Mouse (Mus musculus) thymus, adult 2 months (tissue): ENCODE data around the gene Mecom. TPM values are rescaled to one million over a fixed set of nuclear protein-coding genes. Genes with fewer than 3 reads are reported as not detected.

Experiments used
- DNase-seq: peaks from one replicate; pipeline ENCODE4 v3.0.0; 2021
- H3K27ac ChIP-seq: fragments of 200-500 bp; 2 replicates; pipeline ENCODE4 v1.5.1; 2012; ENCODE audit warnings: low read length, control low read depth; ENCODE audit not compliant: control insufficient read depth, insufficient read depth
- H3K27me3 ChIP-seq: fragments of 200-500 bp; 2 replicates; pipeline ENCODE4 v1.6.1; 2012; ENCODE audit warnings: mild to moderate bottlenecking, low read length, moderate library complexity, mixed read lengths; ENCODE audit not compliant: control insufficient read depth, insufficient read depth
- H3K36me3 ChIP-seq: fragments of 200-500 bp; 2 replicates; pipeline ENCODE4 v1.6.1; 2012; ENCODE audit warnings: mild to moderate bottlenecking, low read length, moderate library complexity; ENCODE audit not compliant: control insufficient read depth, insufficient read depth
- H3K4me1 ChIP-seq: fragments of 200-500 bp; replicated peaks from 2 replicates; pipeline ENCODE4 v1.6.1; 2012; ENCODE audit warnings: low read length; ENCODE audit not compliant: control insufficient read depth, insufficient read depth
- H3K4me3 ChIP-seq: fragments of 200-500 bp; 2 replicates; pipeline ENCODE4 v1.5.1; 2012; ENCODE audit warnings: mild to moderate bottlenecking, low read length, control low read depth, moderate library complexity; ENCODE audit not compliant: control insufficient read depth, insufficient read depth
- CTCF ChIP-seq: fragments of 200-500 bp; IDR thresholded peaks from 2 replicates; pipeline ENCODE4 v1.5.1; 2012; ENCODE audit warnings: mild to moderate bottlenecking, control low read depth, low read length, moderate library complexity, borderline replicate concordance; ENCODE audit not compliant: control insufficient read depth, poor library complexity, insufficient read depth; ENCODE audit errors: extremely low read depth
- POLR2A ChIP-seq: fragments of 200-500 bp; IDR thresholded peaks from 2 replicates; pipeline ENCODE4 v1.6.1; 2012; ENCODE audit warnings: mild to moderate bottlenecking, low read length, control low read depth, moderate library complexity; ENCODE audit not compliant: control insufficient read depth, poor library complexity, insufficient read depth; ENCODE audit errors: extremely low read depth
- WGBS: fragments of 180-500 bp; shearing (Covaris S2); methylation state at CpG from one replicate; pipeline ENCODE4 v1.1.7; 2018; 5-methylcytosine and 5-hydroxymethylcytosine counted together
- polyA plus RNA-seq: library from polyadenylated mRNA; depleted of rRNA; stranded (reverse); fragments of >200 nt; gene quantifications from 2 replicates; pipeline ENCODE4 v1.2.3, GENCODE M21; 2012

Mecom gene
- polyA plus RNA-seq, 1 experiment, result 0.92 TPM

GRCm38 (mm10) chr3:30181807-30182481 lies 365.9 kb downstream of the Mecom start:
- no peaks in the 10 kb centered on the region for H3K4me1 ChIP-seq
- DNase-seq, result no peak
- TF ChIP-seq CTCF (no peak), POLR2A (no peak)
- no peak overlapping the region for H3K27ac ChIP-seq
- no peaks in the 10 kb centered on the region for H3K27me3 ChIP-seq
- no peaks in the 10 kb centered on the region for H3K36me3 ChIP-seq
- H3K4me3 ChIP-seq, result no peak overlapping the region
- WGBS, result 94% methylated on average over 8 of the region's 8 CpGs

- no peak for TF ChIP-seq CTCF
- no peak for TF ChIP-seq POLR2A
- H3K27me3 ChIP-seq, result no peaks in the 10 kb centered on the region
- no peak for DNase-seq
- no peaks in the 10 kb centered on the region for H3K4me1 ChIP-seq
- H3K27ac ChIP-seq, result no peak overlapping the region
- 90% methylated on average over 5 of the region's 5 CpGs for WGBS
- no peak overlapping the region for H3K4me3 ChIP-seq
- H3K36me3 ChIP-seq, result no peaks in the 10 kb centered on the region
Measured at GRCm38 (mm10) chr3:30176615-30177014, 371.2 kb downstream of the Mecom start.

GRCm38 (mm10) chr3:30173812-30174211 lies 374.0 kb downstream of the Mecom start:
- no peak for DNase-seq
- WGBS, result 91% methylated on average over 3 of the region's 3 CpGs
- no peak overlapping the region for H3K27ac ChIP-seq
- no peaks in the 10 kb centered on the region for H3K36me3 ChIP-seq
- TF ChIP-seq POLR2A, result no peak
- no peak for TF ChIP-seq CTCF
- H3K4me1 ChIP-seq, result no peaks in the 10 kb centered on the region
- no peak overlapping the region for H3K4me3 ChIP-seq
- H3K27me3 ChIP-seq, result no peaks in the 10 kb centered on the region

- H3K36me3 ChIP-seq, result no peaks in the 10 kb centered on the region
- no peak overlapping the region for H3K4me3 ChIP-seq
- 94% methylated on average over 3 of the region's 3 CpGs for WGBS
- no peak for DNase-seq
- no peaks in the 10 kb centered on the region for H3K27me3 ChIP-seq
- TF ChIP-seq POLR2A (no peak), CTCF (no peak)
- no peaks in the 10 kb centered on the region for H3K4me1 ChIP-seq
- H3K27ac ChIP-seq, result no peak overlapping the region
Measured at GRCm38 (mm10) chr3:30168396-30169186, 379.2 kb downstream of the Mecom start.

- no peak for TF ChIP-seq POLR2A
- TF ChIP-seq CTCF, result no peak
- no peak for DNase-seq
- Histone ChIP-seq H3K27ac (no peak overlapping the region), H3K4me1 (no peaks in the 10 kb centered on the region), H3K27me3 (no peaks in the 10 kb centered on the region), H3K4me3 (no peak overlapping the region), H3K36me3 (no peaks in the 10 kb centered on the region)
- 96% methylated on average over 3 of the region's 3 CpGs for WGBS
Measured at GRCm38 (mm10) chr3:30167027-30167426, 380.8 kb downstream of the Mecom start.

GRCm38 (mm10) chr3:30164834-30165233 lies 383.0 kb downstream of the Mecom start:
- 67% methylated on average over 4 of the region's 4 CpGs for WGBS
- TF ChIP-seq POLR2A, result no peak
- TF ChIP-seq CTCF, result no peak
- H3K4me1 ChIP-seq, result no peaks in the 10 kb centered on the region
- H3K36me3 ChIP-seq, result no peaks in the 10 kb centered on the region
- H3K27me3 ChIP-seq, result no peaks in the 10 kb centered on the region
- DNase-seq, result no peak
- no peak overlapping the region for H3K27ac ChIP-seq
- no peak overlapping the region for H3K4me3 ChIP-seq
